In genomic region chr17:28136266-28136665, GRCm38 (mm10) we compare ENCODE assay signal across 13 mouse cellular contexts. TPM values are rescaled to one million over a fixed set of nuclear protein-coding genes. Genes with fewer than 3 reads are reported as not detected.
DNase-seq lines count a peak whose midpoint lies in the region; ATAC-seq lines count a peak whose summit lies in the region.
"Had no signal": no experiment of that assay in that cellular context is flagged by ENCODE, and none has a peak within 500 bp of the region (broad histone marks: within the 10 kb centered on the region; RNA-seq: fewer than 3 reads in every experiment).

No protein-coding gene starts in this region.

- H3K9ac ChIP-seq in forebrain, embryonic 15.5 days (replicated peaks), result no peak overlapping the region
- H3K9ac ChIP-seq in kidney, embryonic 15.5 days, result 0 out of 2 replicates have a peak overlapping the region, but pooled peaks have one; percentile 7
- H3K9ac ChIP-seq: embryonic facial prominence, embryonic 15.5 days; liver, embryonic 15.5 days had no signal

- H3K36me3 ChIP-seq in forebrain, embryonic 10.5 days (replicated peaks), result no peaks in the 10 kb centered on the region
- H3K36me3 ChIP-seq in forebrain, embryonic 15.5 days, result no peaks in the 10 kb centered on the region
- H3K36me3 ChIP-seq in kidney, embryonic 15.5 days, result no peaks in the 10 kb centered on the region
- H3K36me3 ChIP-seq: embryonic facial prominence, embryonic 15.5 days; liver, embryonic 15.5 days had no signal

- no peak for ATAC-seq in forebrain, embryonic 15.5 days (replicated peaks)
- ATAC-seq in kidney, embryonic 15.5 days (replicated peaks; ENCODE audit: low FRiP score), result no peak

- no peak for DNase-seq in forebrain, embryonic 10.5 days (ENCODE audit: extremely low spot score, low spot score)
- no peak for DNase-seq in kidney, adult 11 months
- DNase-seq in retina, postnatal 1 day, result peak; percentile 49
- no peak for DNase-seq in retina, embryonic 14.5 days (ENCODE audit: low spot score)
- DNase-seq in spleen, adult 18-20 months, result no peak
- no peak for DNase-seq in Muller cell, postnatal 12 days (ENCODE audit: inconsistent ontology term)
- DNase-seq: heart, postnatal 36 days; thymus, postnatal 36 days had no signal

- H3K4me1 ChIP-seq in forebrain, embryonic 10.5 days, result peaks cover 64% of the 10 kb centered on the region
- peaks cover 23% of the 10 kb centered on the region for H3K4me1 ChIP-seq in forebrain, embryonic 15.5 days
- H3K4me1 ChIP-seq in kidney, embryonic 15.5 days, result peaks cover 49% of the 10 kb centered on the region
- H3K4me1 ChIP-seq: liver, embryonic 15.5 days had no signal

- H3K4me2 ChIP-seq in forebrain, embryonic 15.5 days (replicated peaks), result no peak overlapping the region
- no peak overlapping the region for H3K4me2 ChIP-seq in kidney, embryonic 15.5 days
- H3K4me2 ChIP-seq: embryonic facial prominence, embryonic 15.5 days; liver, embryonic 15.5 days had no signal

- WGBS in forebrain, embryonic 10.5 days, result 65% methylated on average over 5 of the region's 5 CpGs
- 39% methylated on average over 5 of the region's 5 CpGs for WGBS in forebrain, embryonic 15.5 days
- 28% methylated on average over 5 of the region's 5 CpGs for WGBS in kidney, embryonic 15.5 days

- H3K4me3 ChIP-seq in forebrain, embryonic 10.5 days, result no peak overlapping the region
- H3K4me3 ChIP-seq in forebrain, embryonic 15.5 days, result no peak overlapping the region
- H3K4me3 ChIP-seq in kidney, embryonic 15.5 days (replicated peaks), result no peak overlapping the region
- H3K4me3 ChIP-seq: embryonic facial prominence, embryonic 15.5 days; liver, embryonic 15.5 days had no signal

- peaks cover 38% of the 10 kb centered on the region for H3K27me3 ChIP-seq in forebrain, embryonic 10.5 days (ENCODE audit: poor library complexity, severe bottlenecking)
- H3K27me3 ChIP-seq in forebrain, embryonic 15.5 days, result no peaks in the 10 kb centered on the region
- H3K27me3 ChIP-seq in kidney, embryonic 15.5 days, result peaks cover 12% of the 10 kb centered on the region
- H3K27me3 ChIP-seq: embryonic facial prominence, embryonic 15.5 days had no signal

- peak overlapping the region; percentile 59 for H3K27ac ChIP-seq in forebrain, embryonic 10.5 days
- H3K27ac ChIP-seq in forebrain, embryonic 15.5 days (replicated peaks), result no peak overlapping the region; the same call in 1 of the 2 replicates
- no peak overlapping the region for H3K27ac ChIP-seq in kidney, embryonic 15.5 days
- H3K27ac ChIP-seq: embryonic facial prominence, embryonic 15.5 days; kidney, postnatal 0 days; liver, embryonic 15.5 days had no signal

- no peaks in the 10 kb centered on the region for H3K9me3 ChIP-seq in forebrain, embryonic 10.5 days
- H3K9me3 ChIP-seq in forebrain, embryonic 15.5 days, result no peaks in the 10 kb centered on the region
- no peaks in the 10 kb centered on the region for H3K9me3 ChIP-seq in kidney, embryonic 15.5 days (replicated peaks)
- H3K9me3 ChIP-seq: embryonic facial prominence, embryonic 15.5 days; liver, embryonic 15.5 days had no signal

RNA-seq across cellular contexts. Expression of gene Scube3, which starts 5.7 kb away (rescaled TPM):
- polyA plus RNA-seq in forebrain, embryonic 10.5 days (2016; fragmentation: Nextera tagmentation; extraction: Ambion mirVana), result 11.5 and 13.9 TPM in 2 replicates
- 3.9 and 4.2 TPM in 2 replicates for polyA plus RNA-seq in forebrain, embryonic 15.5 days (2015; fragmentation: Nextera tagmentation; extraction: Ambion mirVana)
- 17.7 and 19.2 TPM in 2 replicates for polyA plus RNA-seq in kidney, embryonic 15.5 days (2015; fragmentation: Nextera tagmentation; extraction: Ambion mirVana)

RNA-seq across cellular contexts. Expression of gene Zfp523, which starts 40.7 kb away (rescaled TPM):
- polyA plus RNA-seq in forebrain, embryonic 10.5 days (2016; fragmentation: Nextera tagmentation; extraction: Ambion mirVana), result 32.6 and 35.6 TPM in 2 replicates
- 39.6 and 40.7 TPM in 2 replicates for polyA plus RNA-seq in forebrain, embryonic 15.5 days (2015; fragmentation: Nextera tagmentation; extraction: Ambion mirVana)
- polyA plus RNA-seq in kidney, embryonic 15.5 days (2015; fragmentation: Nextera tagmentation; extraction: Ambion mirVana), result 36.3 and 40.1 TPM in 2 replicates

RNA-seq across cellular contexts. Expression of gene Tcp11, which starts 55.8 kb away (rescaled TPM):
- 0.68 and 0.85 TPM in 2 replicates for polyA plus RNA-seq in forebrain, embryonic 10.5 days (2016; fragmentation: Nextera tagmentation; extraction: Ambion mirVana)
- polyA plus RNA-seq in forebrain, embryonic 15.5 days (2015; fragmentation: Nextera tagmentation; extraction: Ambion mirVana), result 1.7 and 1.8 TPM in 2 replicates
- 5.8 and 6.1 TPM in 2 replicates for polyA plus RNA-seq in kidney, embryonic 15.5 days (2015; fragmentation: Nextera tagmentation; extraction: Ambion mirVana)
